In genomic region chr17:64425811-64426210, GRCm38 (mm10) we compare ENCODE assay signal across 14 mouse cellular contexts.
"Had no signal": no experiment of that assay in that cellular context is flagged by ENCODE, and none has a peak within 500 bp of the region (broad histone marks: within the 10 kb centered on the region; RNA-seq: fewer than 3 reads in every experiment).

No protein-coding gene starts in this region.

- H3K27me3 ChIP-seq: intestine, embryonic 15.5 days; limb, embryonic 15.5 days; neural tube, embryonic 12.5 days had no signal

- H3K4me1 ChIP-seq: intestine, embryonic 15.5 days; limb, embryonic 15.5 days; neural tube, embryonic 12.5 days had no signal

- H3K9me3 ChIP-seq: intestine, embryonic 15.5 days; limb, embryonic 15.5 days; neural tube, embryonic 12.5 days had no signal

- ATAC-seq: intestine, embryonic 15.5 days had no signal

- H3K27ac ChIP-seq: intestine, embryonic 15.5 days; left cerebral cortex, adult 2 months; limb, embryonic 15.5 days; liver, embryonic 14.5 days; neural tube, embryonic 12.5 days had no signal

- H3K9ac ChIP-seq: intestine, embryonic 15.5 days; limb, embryonic 15.5 days; liver, embryonic 14.5 days; neural tube, embryonic 12.5 days had no signal

- DNase-seq: kidney, adult 18-20 months; kidney, postnatal 25 days; midbrain, embryonic 14.5 days; retina, postnatal 1 day; right cerebral cortex, postnatal 4 days; spleen, adult 18-20 months; thymus, adult 18-20 months; thymus, postnatal 14 days had no signal

- H3K4me2 ChIP-seq: intestine, embryonic 15.5 days; limb, embryonic 15.5 days; neural tube, embryonic 12.5 days had no signal

- H3K4me3 ChIP-seq: intestine, embryonic 15.5 days; left cerebral cortex, adult 2 months; limb, embryonic 15.5 days; myocyte; neural tube, embryonic 12.5 days had no signal

- H3K36me3 ChIP-seq: intestine, embryonic 15.5 days; limb, embryonic 15.5 days; neural tube, embryonic 12.5 days had no signal
